Mouse (Mus musculus) thymus, adult 2 months (tissue): ENCODE data around the gene Cyp2w1.

Experiments used
- CTCF ChIP-seq: fragments of 200-500 bp; IDR thresholded peaks from 2 replicates; pipeline ENCODE4 v1.5.1; 2012; ENCODE audit warnings: mild to moderate bottlenecking, control low read depth, low read length, moderate library complexity, borderline replicate concordance; ENCODE audit not compliant: control insufficient read depth, poor library complexity, insufficient read depth; ENCODE audit errors: extremely low read depth
- POLR2A ChIP-seq: fragments of 200-500 bp; IDR thresholded peaks from 2 replicates; pipeline ENCODE4 v1.6.1; 2012; ENCODE audit warnings: mild to moderate bottlenecking, low read length, control low read depth, moderate library complexity; ENCODE audit not compliant: control insufficient read depth, poor library complexity, insufficient read depth; ENCODE audit errors: extremely low read depth

DNA sequence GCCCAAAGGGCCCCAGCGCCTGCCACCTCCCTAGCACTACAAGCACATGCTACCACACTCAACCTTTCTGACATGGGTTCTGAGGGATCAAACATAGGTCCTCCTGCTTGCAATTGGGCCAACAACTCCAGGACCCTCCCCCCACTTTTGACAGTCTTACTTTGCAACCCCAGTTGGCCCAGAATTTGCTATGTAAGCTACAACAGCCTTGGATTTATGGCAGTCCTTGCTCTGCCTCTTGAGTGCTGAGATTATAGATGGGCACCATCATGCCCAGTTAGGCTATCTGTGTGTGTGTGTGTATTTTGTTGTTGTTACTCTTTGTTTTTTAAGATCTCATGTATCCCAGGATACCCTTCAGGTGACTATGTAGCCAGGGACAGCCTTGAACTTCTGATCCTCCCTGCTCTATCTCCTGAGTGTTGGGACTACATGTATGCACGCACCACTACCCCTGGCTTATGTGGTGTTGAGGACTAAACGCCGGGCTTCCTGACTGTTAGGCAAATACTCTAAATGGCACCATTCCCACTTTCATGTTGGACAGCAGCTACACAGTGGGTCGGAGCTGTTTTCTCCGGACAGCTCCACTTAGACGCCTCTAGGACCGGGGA, 27.5 kb downstream of the Cyp2w1 start:
- no peak for TF ChIP-seq CTCF
- TF ChIP-seq POLR2A: no peak
